Mouse (Mus musculus) testis, adult 10 weeks (tissue): ENCODE data around the gene Tmem159. TPM values are rescaled to one million over a fixed set of nuclear protein-coding genes. Genes with fewer than 3 reads are reported as not detected.

ENCODE experiments used
- polyA plus RNA-seq: library from polyadenylated mRNA; stranded (reverse); fragments of 350-450 nt; fragmentation: Illumina TruSeq; extraction: RNeasy Lipid Tissue Mini Kit (QIAGEN cat#74804); gene quantifications from one replicate; pipeline ENCODE4 v1.2.3, GENCODE M21; 2014; ENCODE audit warnings: low read depth, low replicate concordance

Tmem159 gene
- polyA plus RNA-seq, result 7.8 TPM

GRCm38 (mm10) chr7:120102164-120102972 lies at the start of gene Tmem159:
Gene Tmem159 (plus strand): TSS chr7:120102353.

DNA sequence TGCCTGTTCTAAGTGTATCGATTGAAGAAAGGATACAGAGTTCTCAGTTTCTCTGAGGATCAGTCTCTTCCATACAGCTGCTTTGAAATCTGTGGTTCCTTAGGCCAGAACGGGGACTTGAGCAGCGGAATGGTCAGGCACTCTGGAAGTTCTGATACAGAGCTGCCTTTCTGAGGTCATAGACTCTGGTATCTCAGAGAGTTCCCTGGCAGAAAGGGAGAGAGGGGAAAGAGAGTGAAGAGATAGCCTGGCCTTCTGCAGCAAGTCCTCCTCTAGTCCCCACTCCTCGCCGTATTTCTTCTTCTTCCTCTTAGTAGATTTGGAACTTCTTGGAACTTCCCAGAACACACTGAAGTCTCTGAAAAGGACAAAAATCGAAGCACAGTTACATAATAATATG lies 7.0 kb upstream of the Tmem159 start, which contains the start of gene Dnah3:
Gene Dnah3, minus strand, starts transcription at position 101 of the 400 bp plus-strand sequence.

GRCm38 (mm10) chr7:120145191-120145590 lies 43.0 kb downstream of the Tmem159 start, which contains the start of gene Zp2:
Gene Zp2 (minus strand): TSS chr7:120145291.

Other genes starting within 250 kb of the Tmem159 start
- 85.5 TPM for gene Lyrm1, start 206.5 kb upstream of the Tmem159 start, polyA plus RNA-seq
- gene Dcun1d3, start 206.1 kb upstream of the Tmem159 start, polyA plus RNA-seq, result 48.2 TPM
- 99.4 TPM for gene Dnah3, start 7.1 kb upstream of the Tmem159 start, polyA plus RNA-seq
- not detected for gene Zp2, start 42.9 kb downstream of the Tmem159 start, polyA plus RNA-seq
- gene Anks4b, start 71.5 kb downstream of the Tmem159 start, polyA plus RNA-seq, result 1.7 TPM
- not detected for gene Crym, start 99.8 kb downstream of the Tmem159 start, polyA plus RNA-seq
- 125 TPM for gene Abca14, start 101.6 kb downstream of the Tmem159 start, polyA plus RNA-seq
- gene Abca15, start 226.3 kb downstream of the Tmem159 start, polyA plus RNA-seq, result 86.7 TPM